Mouse (Mus musculus) megakaryocyte, adult 5-6 weeks (primary cell): ENCODE measurements around the gene Triap1. TPM values are rescaled to one million over a fixed set of nuclear protein-coding genes. Genes with fewer than 3 reads are reported as not detected.
"Not testable (repeated sequence)": the region's sequence is repeated elsewhere in the genome, so short reads cannot be mapped to it uniquely, and the experiment has no call there.

Experiments used
- ATAC-seq: 2 replicates; pipeline ENCODE4 v1.8.0; 2016; ENCODE audit warnings: mild to moderate bottlenecking, inconsistent platforms; ENCODE audit not compliant: poor library complexity, severe bottlenecking
- total RNA-seq, 2 experiments: library from RNA; stranded (forward) in 1 of 2; stranded (reverse) in 1 of 2; fragments of 153-499, 151-499 nt in 1 of 2; fragments of 221-1000, 200-1000 nt in 1 of 2; gene quantifications; 2 replicates each; pipeline versions ENCODE4 v1.2.3 to v1.2.4; 2015 to 2017

The Triap1 gene
- total RNA-seq (2015) (41.0 and 52.0 TPM in 2 replicates), total RNA-seq (2017) (15.9 and 18.8 TPM in 2 replicates)

GRCm38 (mm10) chr5:115340577-115341313 is at the start of gene Triap1, which contains the start of gene Gatc:
Triap1 (plus strand) TSS chr5:115341225.
Gatc (minus strand) TSS chr5:115341178.
- ATAC-seq: peak; percentile 97

- ATAC-seq: no peak
These were observed 46.9 kb upstream of the Triap1 start for GRCm38 (mm10) chr5:115294173-115294572.

GRCm38 (mm10) chr5:115296347-115296746 is 44.7 kb upstream of the Triap1 start:
- no peak for ATAC-seq

- peak; percentile 39 for ATAC-seq
These were observed 40.8 kb upstream of the Triap1 start for GRCm38 (mm10) chr5:115300035-115300744.

- ATAC-seq: peak; percentile 97
These were observed 40.0 kb upstream of the Triap1 start, which contains the start of gene Dynll1 for GRCm38 (mm10) chr5:115300792-115301614. Dynll1 (minus strand) TSS chr5:115300999.

- ATAC-seq: no peak
These were observed 39.4 kb upstream of the Triap1 start for GRCm38 (mm10) chr5:115301615-115302014.

GRCm38 (mm10) chr5:115302190-115302589 is 38.8 kb upstream of the Triap1 start:
- not testable (repeated sequence) for ATAC-seq

- no peak for ATAC-seq
These were observed 28.7 kb upstream of the Triap1 start for GRCm38 (mm10) chr5:115312354-115312753.

- peak; percentile 80 for ATAC-seq
These were observed 28.0 kb upstream of the Triap1 start for GRCm38 (mm10) chr5:115312816-115313667.

- peak; percentile 75 for ATAC-seq
These were observed 27.4 kb upstream of the Triap1 start for GRCm38 (mm10) chr5:115313668-115313943.

- ATAC-seq: no peak
These were observed 23.9 kb upstream of the Triap1 start for GRCm38 (mm10) chr5:115316968-115317644.

- ATAC-seq: no peak
These were observed 23.2 kb upstream of the Triap1 start for GRCm38 (mm10) chr5:115317645-115318328.

GRCm38 (mm10) chr5:115319004-115319940 is 21.8 kb upstream of the Triap1 start:
- peak; percentile 91 for ATAC-seq

- peak; percentile 47 for ATAC-seq
These were observed 14.7 kb upstream of the Triap1 start for GRCm38 (mm10) chr5:115326256-115326831.

- peak; percentile 92 for ATAC-seq
These were observed 14.0 kb upstream of the Triap1 start, which contains the start of gene Srsf9 for GRCm38 (mm10) chr5:115326875-115327609. Srsf9 (plus strand) TSS chr5:115327177.

GRCm38 (mm10) chr5:115327610-115328548 is 13.1 kb upstream of the Triap1 start:
- peak; percentile 14 for ATAC-seq
